Mouse (Mus musculus): Measurements from ENCODE around the gene Olfr401. TPM values are rescaled to one million over a fixed set of nuclear protein-coding genes. Genes with fewer than 3 reads are reported as not detected.

Olfr401 gene
- polyA plus RNA-seq, 1 experiment from 2014 or later: not detected

Other genes starting within 250 kb of the Olfr401 start
- not detected in 2 replicates for gene Olfr394, start 222.9 kb upstream of the Olfr401 start, polyA plus RNA-seq (2015; fragmentation: Nextera tagmentation; extraction: Ambion mirVana)
- not detected in 2 replicates for gene Olfr395, start 204.4 kb upstream of the Olfr401 start, polyA plus RNA-seq (2015; fragmentation: Nextera tagmentation; extraction: Ambion mirVana)
- not detected in 2 replicates for gene Olfr23, start 177.0 kb upstream of the Olfr401 start, polyA plus RNA-seq (2015; fragmentation: Nextera tagmentation; extraction: Ambion mirVana)
- not detected in 2 replicates for gene Olfr397, start 152.9 kb upstream of the Olfr401 start, polyA plus RNA-seq (2015; fragmentation: Nextera tagmentation; extraction: Ambion mirVana)
- not detected in 2 replicates for gene Olfr398, start 123.3 kb upstream of the Olfr401 start, polyA plus RNA-seq (2015; fragmentation: Nextera tagmentation; extraction: Ambion mirVana)
- gene Olfr139, start 57.2 kb upstream of the Olfr401 start, polyA plus RNA-seq (2015; fragmentation: Nextera tagmentation; extraction: Ambion mirVana): not detected in 2 replicates
- gene Olfr399, start 57.1 kb upstream of the Olfr401 start, polyA plus RNA-seq (2015; fragmentation: Nextera tagmentation; extraction: Ambion mirVana): not detected in 2 replicates
- not detected in 2 replicates for gene Zfp616, start 43.8 kb upstream of the Olfr401 start, polyA plus RNA-seq (2015; fragmentation: Nextera tagmentation; extraction: Ambion mirVana)
- not detected in 2 replicates for gene Olfr402, start 39.8 kb downstream of the Olfr401 start, polyA plus RNA-seq (2015; fragmentation: Nextera tagmentation; extraction: Ambion mirVana)
- gene Olfr403, start 72.5 kb downstream of the Olfr401 start, polyA plus RNA-seq (2015; fragmentation: Nextera tagmentation; extraction: Ambion mirVana): not detected in 2 replicates
- gene Olfr43, start 97.7 kb downstream of the Olfr401 start, polyA plus RNA-seq (2015; fragmentation: Nextera tagmentation; extraction: Ambion mirVana): not detected in 2 replicates
- gene Olfr406, start 146.1 kb downstream of the Olfr401 start, polyA plus RNA-seq (2015; fragmentation: Nextera tagmentation; extraction: Ambion mirVana): not detected in 2 replicates
- not detected in 2 replicates for gene Olfr59, start 170.0 kb downstream of the Olfr401 start, polyA plus RNA-seq (2015; fragmentation: Nextera tagmentation; extraction: Ambion mirVana)
- gene Olfr410, start 224.3 kb downstream of the Olfr401 start, polyA plus RNA-seq (2015; fragmentation: Nextera tagmentation; extraction: Ambion mirVana): not detected in 2 replicates
- not detected in 2 replicates for gene Olfr411, start 238.9 kb downstream of the Olfr401 start, polyA plus RNA-seq (2015; fragmentation: Nextera tagmentation; extraction: Ambion mirVana)
- not detected in 2 replicates for gene Olfr412, start 248.4 kb downstream of the Olfr401 start, polyA plus RNA-seq (2015; fragmentation: Nextera tagmentation; extraction: Ambion mirVana)